Mouse (Mus musculus): ENCODE data around the gene Gsn. TPM values are rescaled to one million over a fixed set of nuclear protein-coding genes. Genes with fewer than 3 reads are reported as not detected.
A peak's percentile ranks its signal among the peaks of the same experiment; 100 is the strongest.

Gsn gene
- polyA plus RNA-seq, 1 experiment = 166 TPM

DNA sequence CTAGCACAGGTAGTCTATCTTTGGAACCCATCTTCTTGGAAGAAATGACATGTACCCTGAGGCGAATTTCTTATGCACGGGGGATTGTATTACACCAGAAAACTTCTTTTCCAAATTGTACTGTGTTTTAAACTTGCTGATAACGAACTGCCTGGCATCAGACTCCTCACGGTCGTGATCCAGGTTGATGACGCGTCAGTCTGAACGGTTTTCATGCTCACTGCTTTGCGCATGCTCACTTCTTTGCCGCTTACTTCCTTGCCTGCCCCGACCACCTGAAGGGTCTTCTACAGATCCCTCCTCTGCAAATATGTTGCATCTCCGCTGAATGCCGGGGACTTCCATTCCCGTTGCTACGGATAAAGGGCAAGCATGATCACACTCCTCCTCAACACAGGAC, 31.9 kb upstream of the Gsn start:
- no peak for TF ChIP-seq CEBPB (IDR thresholded peaks at IDR 0.05; ENCODE audit: low read depth)
- no peak for TF ChIP-seq FOSL1 (IDR thresholded peaks at IDR 0.05; ENCODE audit: insufficient read depth, low read length, poor library complexity, severe bottlenecking)
- TF ChIP-seq CTCF (IDR thresholded peaks at IDR 0.05; ENCODE audit: control insufficient read depth, insufficient read depth, insufficient read length) = no peak
- TF ChIP-seq MAX (IDR thresholded peaks at IDR 0.05) = no peak
- TF ChIP-seq MYOG (IDR thresholded peaks at IDR 0.05; ENCODE audit: control insufficient read depth, extremely low read depth, insufficient read length) = no peak
- TF ChIP-seq USF1 (IDR thresholded peaks at IDR 0.05; ENCODE audit: low read depth) = no peak
- no peak for TF ChIP-seq MYOD1 (IDR thresholded peaks at IDR 0.05; ENCODE audit: control insufficient read depth, insufficient read length, low read depth)
- no peak overlapping the region for H3K4me3 ChIP-seq (ENCODE audit: insufficient read depth, poor library complexity, severe bottlenecking)
- H3K79me2 ChIP-seq (ENCODE audit: control insufficient read depth, insufficient read depth) = no peaks in the 10 kb centered on the region
- H3ac ChIP-seq (ENCODE audit: control insufficient read depth, insufficient read length, low read depth) = no peak overlapping the region
- H3K27me3 ChIP-seq (ENCODE audit: control insufficient read depth, insufficient read depth, insufficient read length) = no peaks in the 10 kb centered on the region
- no peaks in the 10 kb centered on the region for H3K36me3 ChIP-seq (ENCODE audit: control insufficient read depth, insufficient read depth)
- H3K79me3 ChIP-seq (ENCODE audit: low read depth) = no peaks in the 10 kb centered on the region

DNA sequence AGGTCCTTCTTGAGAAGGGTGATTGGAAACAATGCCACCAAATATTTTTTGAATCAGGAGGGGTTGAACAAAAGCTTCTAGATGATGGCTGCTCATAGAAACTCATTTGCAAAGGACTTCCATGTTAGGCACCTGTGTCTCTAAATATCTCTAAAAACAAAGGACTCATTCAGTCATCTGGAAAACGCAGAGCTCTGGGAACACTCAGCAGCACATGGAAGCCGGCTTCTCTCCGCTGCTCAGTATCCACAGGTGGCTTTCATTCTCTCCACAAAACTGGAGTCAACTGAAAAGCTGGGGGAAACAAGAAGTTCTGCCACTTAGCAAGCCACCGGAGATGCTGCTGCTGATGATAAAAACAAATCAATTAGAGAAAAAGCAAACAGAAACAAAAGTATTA, 28.0 kb upstream of the Gsn start:
- H3K79me2 ChIP-seq (ENCODE audit: control insufficient read depth, insufficient read depth) = no peaks in the 10 kb centered on the region
- no peak for TF ChIP-seq CTCF (IDR thresholded peaks at IDR 0.05; ENCODE audit: control insufficient read depth, insufficient read depth, insufficient read length)
- H3K4me3 ChIP-seq (ENCODE audit: insufficient read depth, poor library complexity, severe bottlenecking) = no peak overlapping the region
- H3K79me3 ChIP-seq (ENCODE audit: low read depth) = no peaks in the 10 kb centered on the region
- no peaks in the 10 kb centered on the region for H3K36me3 ChIP-seq (ENCODE audit: control insufficient read depth, insufficient read depth)
- no peaks in the 10 kb centered on the region for H3K27me3 ChIP-seq (ENCODE audit: control insufficient read depth, insufficient read depth, insufficient read length)
- H3ac ChIP-seq (ENCODE audit: control insufficient read depth, insufficient read length, low read depth) = no peak overlapping the region

DNA sequence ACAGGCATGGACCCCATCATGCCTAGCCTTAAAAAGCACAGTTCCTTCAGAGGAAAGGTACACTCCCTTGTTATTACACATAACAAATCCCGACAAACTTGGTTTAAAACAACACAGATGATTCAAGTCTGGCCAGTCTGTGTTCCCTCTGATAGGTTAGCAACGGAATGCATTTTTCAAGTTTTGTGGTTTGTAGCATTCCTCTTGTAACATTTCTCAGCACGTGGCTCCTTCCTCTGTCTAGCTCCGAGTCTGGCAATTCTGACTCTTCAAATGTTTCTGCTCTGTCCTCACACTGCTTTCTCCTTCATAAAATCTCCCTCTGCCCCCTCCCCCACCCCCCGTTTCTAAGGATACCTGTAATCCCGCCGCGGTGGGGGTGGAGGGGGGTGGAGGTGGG, 26.0 kb upstream of the Gsn start:
- TF ChIP-seq CTCF (IDR thresholded peaks at IDR 0.05; ENCODE audit: control insufficient read depth, insufficient read depth, insufficient read length) (no peak), MAX (IDR thresholded peaks at IDR 0.05) (peak; percentile 96), USF1 (IDR thresholded peaks at IDR 0.05; ENCODE audit: low read depth) (peak; percentile 86)
- no peaks in the 10 kb centered on the region for H3K27me3 ChIP-seq (ENCODE audit: control insufficient read depth, insufficient read depth, insufficient read length)

DNA sequence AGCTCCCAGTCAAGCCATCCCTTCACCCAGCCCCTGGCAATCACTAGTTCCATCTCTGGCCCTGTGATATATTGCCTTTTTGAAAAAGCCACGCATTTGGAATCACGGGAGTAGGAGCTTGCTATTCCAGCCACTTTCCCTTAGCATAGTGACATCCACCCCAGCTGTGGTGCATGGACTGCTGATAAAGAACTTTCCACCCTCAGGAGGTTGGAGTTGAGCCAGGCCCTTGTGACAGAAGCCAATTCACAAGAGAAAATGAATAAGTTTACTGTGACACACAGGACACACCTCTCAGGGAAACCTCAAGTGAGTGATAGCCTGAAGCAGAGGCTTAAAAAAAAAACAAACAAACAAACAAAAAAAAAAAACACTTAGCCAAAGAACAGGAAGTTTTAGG, 24.3 kb upstream of the Gsn start:
- Histone ChIP-seq H3K4me3 (ENCODE audit: insufficient read depth, poor library complexity, severe bottlenecking) (no peak overlapping the region), H3K36me3 (ENCODE audit: control insufficient read depth, insufficient read depth) (no peaks in the 10 kb centered on the region), H3K79me2 (ENCODE audit: control insufficient read depth, insufficient read depth) (no peaks in the 10 kb centered on the region), H3K27me3 (ENCODE audit: control insufficient read depth, insufficient read depth, insufficient read length) (no peaks in the 10 kb centered on the region), H3ac (ENCODE audit: control insufficient read depth, insufficient read length, low read depth) (no peak overlapping the region), H3K79me3 (ENCODE audit: low read depth) (no peaks in the 10 kb centered on the region)
- TF ChIP-seq MAX (IDR thresholded peaks at IDR 0.05) = no peak
- TF ChIP-seq MYOD1 (IDR thresholded peaks at IDR 0.05; ENCODE audit: control insufficient read depth, insufficient read length, low read depth) = no peak
- TF ChIP-seq USF1 (IDR thresholded peaks at IDR 0.05; ENCODE audit: low read depth) = no peak
- no peak for TF ChIP-seq FOSL1 (IDR thresholded peaks at IDR 0.05; ENCODE audit: insufficient read depth, low read length, poor library complexity, severe bottlenecking)
- no peak for TF ChIP-seq CTCF (IDR thresholded peaks at IDR 0.05; ENCODE audit: control insufficient read depth, insufficient read depth, insufficient read length)
- no peak for TF ChIP-seq CEBPB (IDR thresholded peaks at IDR 0.05; ENCODE audit: low read depth)
- no peak for TF ChIP-seq MYOG (IDR thresholded peaks at IDR 0.05; ENCODE audit: control insufficient read depth, extremely low read depth, insufficient read length)

More for the DNA sequence above, 26.0 kb upstream of the Gsn start:
- no peak overlapping the region for H3ac ChIP-seq (ENCODE audit: control insufficient read depth, insufficient read length, low read depth)
- H3K4me3 ChIP-seq (ENCODE audit: insufficient read depth, poor library complexity, severe bottlenecking) = no peak overlapping the region
- H3K36me3 ChIP-seq (ENCODE audit: control insufficient read depth, insufficient read depth) = no peaks in the 10 kb centered on the region
- no peaks in the 10 kb centered on the region for H3K79me2 ChIP-seq (ENCODE audit: control insufficient read depth, insufficient read depth)
- no peaks in the 10 kb centered on the region for H3K79me3 ChIP-seq (ENCODE audit: low read depth)

DNA sequence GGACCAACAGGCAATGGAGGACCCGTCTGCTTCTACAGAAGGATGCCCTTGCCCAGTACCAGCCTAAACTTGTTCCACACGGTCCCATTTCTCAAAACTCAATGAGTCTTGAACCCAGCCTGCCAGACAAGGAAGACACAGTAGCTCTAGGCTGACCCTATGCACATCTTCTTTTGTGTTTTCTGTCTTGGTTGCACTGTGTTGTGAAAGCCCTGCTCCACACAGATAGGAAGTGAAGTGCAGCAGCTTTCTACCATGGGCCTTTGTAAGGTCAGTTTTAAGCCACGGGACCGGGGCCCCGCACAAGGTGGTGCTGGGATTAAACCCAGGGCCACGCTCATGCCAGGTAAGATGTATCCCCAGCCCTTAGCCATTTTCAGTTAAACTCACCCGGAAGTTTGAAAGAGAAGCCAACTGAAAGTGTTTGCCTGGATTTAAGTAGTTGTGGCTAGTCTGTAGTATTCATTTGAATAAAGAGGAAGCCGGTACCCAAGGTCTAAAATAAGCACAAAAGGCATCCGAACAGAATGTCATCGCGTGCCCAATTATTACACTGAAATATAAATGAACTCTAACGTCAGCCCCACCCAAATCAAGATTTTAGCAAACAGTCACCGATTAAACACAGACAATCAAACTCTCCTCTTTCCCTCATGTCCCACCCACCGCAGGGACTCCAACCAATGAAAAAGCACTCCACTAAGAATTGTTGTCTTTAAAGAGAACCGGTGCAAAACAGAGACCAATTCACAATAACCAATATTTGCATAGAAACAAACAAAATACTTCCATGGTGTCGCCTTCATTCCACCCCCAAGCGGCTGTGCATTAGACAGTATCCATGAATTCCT, 23.4 kb upstream of the Gsn start:
- H3K36me3 ChIP-seq (ENCODE audit: control insufficient read depth, insufficient read depth) = no peaks in the 10 kb centered on the region
- H3ac ChIP-seq (ENCODE audit: control insufficient read depth, insufficient read length, low read depth) = no peak overlapping the region
- TF ChIP-seq MYOD1 (IDR thresholded peaks at IDR 0.05; ENCODE audit: control insufficient read depth, insufficient read length, low read depth) (no peak), MYOG (IDR thresholded peaks at IDR 0.05; ENCODE audit: control insufficient read depth, extremely low read depth, insufficient read length) (no peak), FOSL1 (IDR thresholded peaks at IDR 0.05; ENCODE audit: insufficient read depth, low read length, poor library complexity, severe bottlenecking) (no peak), CTCF (IDR thresholded peaks at IDR 0.05; ENCODE audit: control insufficient read depth, insufficient read depth, insufficient read length) (no peak), MAX (IDR thresholded peaks at IDR 0.05) (no peak), USF1 (IDR thresholded peaks at IDR 0.05; ENCODE audit: low read depth) (no peak), CEBPB (IDR thresholded peaks at IDR 0.05; ENCODE audit: low read depth) (no peak)
- H3K4me3 ChIP-seq (ENCODE audit: insufficient read depth, poor library complexity, severe bottlenecking) = no peak overlapping the region
- H3K79me2 ChIP-seq (ENCODE audit: control insufficient read depth, insufficient read depth) = no peaks in the 10 kb centered on the region
- H3K27me3 ChIP-seq (ENCODE audit: control insufficient read depth, insufficient read depth, insufficient read length) = no peaks in the 10 kb centered on the region
- no peaks in the 10 kb centered on the region for H3K79me3 ChIP-seq (ENCODE audit: low read depth)

DNA sequence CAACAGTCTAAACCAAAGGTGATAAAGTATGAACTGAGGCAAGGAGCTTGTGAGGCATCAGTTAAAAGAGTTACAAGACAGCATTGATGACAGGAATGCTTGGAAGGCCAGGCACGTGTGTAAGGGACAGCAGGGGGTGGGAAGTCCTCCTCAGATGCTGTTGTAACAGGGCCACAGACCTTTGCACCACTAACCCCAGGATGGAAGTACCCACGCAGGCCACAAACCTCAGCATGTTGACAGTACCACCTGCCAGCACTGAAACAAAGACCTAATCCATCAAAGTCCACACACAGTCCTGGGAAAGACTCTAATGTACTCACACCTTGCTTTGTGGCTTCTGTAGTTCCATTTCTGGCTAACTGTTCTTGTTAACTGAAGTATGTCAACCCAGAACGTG, 22.3 kb upstream of the Gsn start:
- Histone ChIP-seq H3K79me3 (ENCODE audit: low read depth) (no peaks in the 10 kb centered on the region), H3K27me3 (ENCODE audit: control insufficient read depth, insufficient read depth, insufficient read length) (no peaks in the 10 kb centered on the region), H3ac (ENCODE audit: control insufficient read depth, insufficient read length, low read depth) (no peak overlapping the region), H3K36me3 (ENCODE audit: control insufficient read depth, insufficient read depth) (no peaks in the 10 kb centered on the region), H3K79me2 (ENCODE audit: control insufficient read depth, insufficient read depth) (no peaks in the 10 kb centered on the region), H3K4me3 (ENCODE audit: insufficient read depth, poor library complexity, severe bottlenecking) (no peak overlapping the region)
- TF ChIP-seq CEBPB (IDR thresholded peaks at IDR 0.05; ENCODE audit: low read depth) (no peak), USF1 (IDR thresholded peaks at IDR 0.05; ENCODE audit: low read depth) (no peak), MAX (IDR thresholded peaks at IDR 0.05) (no peak), CTCF (IDR thresholded peaks at IDR 0.05; ENCODE audit: control insufficient read depth, insufficient read depth, insufficient read length) (no peak), FOSL1 (IDR thresholded peaks at IDR 0.05; ENCODE audit: insufficient read depth, low read length, poor library complexity, severe bottlenecking) (no peak), MYOD1 (IDR thresholded peaks at IDR 0.05; ENCODE audit: control insufficient read depth, insufficient read length, low read depth) (no peak), MYOG (IDR thresholded peaks at IDR 0.05; ENCODE audit: control insufficient read depth, extremely low read depth, insufficient read length) (no peak)
